Mouse (Mus musculus) effector memory CD4-positive, alpha-beta T cell, adult 5 months (primary cell): ENCODE measurements around the gene Farsa. TPM values are rescaled to one million over a fixed set of nuclear protein-coding genes. Genes with fewer than 3 reads are reported as not detected.

Experiments used
- polyA plus RNA-seq: library from polyadenylated mRNA; unstranded; fragments of 100-300 nt; shearing (Covaris generic); gene quantifications from one replicate; pipeline ENCODE4 v1.2.1, GENCODE M21; 2017

Gene Farsa
- 59.5 TPM for polyA plus RNA-seq

DNA sequence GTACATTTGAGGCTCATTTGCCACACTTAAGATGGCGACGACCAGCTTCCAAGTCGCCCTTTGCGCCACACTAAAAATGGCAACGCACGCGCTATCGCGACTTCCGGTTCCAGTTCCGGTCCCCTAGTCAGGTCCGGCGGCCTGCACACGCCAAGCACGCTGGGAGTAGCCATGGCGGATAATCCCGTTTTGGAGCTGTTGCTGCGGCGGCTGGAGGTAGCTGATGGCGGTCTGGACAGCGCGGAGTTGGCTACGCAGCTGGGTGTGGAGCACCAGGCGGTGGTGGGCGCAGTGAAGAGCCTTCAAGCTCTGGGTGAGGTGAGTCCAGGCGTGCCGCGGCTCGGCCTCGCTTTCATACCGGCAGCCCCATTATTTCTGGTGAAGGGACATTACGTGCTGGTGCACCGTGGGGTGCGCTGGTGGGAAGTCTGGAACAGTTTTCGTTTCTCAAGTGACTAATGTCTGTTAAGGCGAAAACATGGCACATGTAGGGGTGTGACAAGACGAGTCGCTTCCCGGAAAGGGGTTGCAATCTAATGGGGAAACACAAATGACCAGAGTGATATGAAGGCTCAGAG lies at the start of gene Farsa:
TSS of gene Farsa (plus strand) at position 126 of the 578 bp plus-strand sequence.

DNA sequence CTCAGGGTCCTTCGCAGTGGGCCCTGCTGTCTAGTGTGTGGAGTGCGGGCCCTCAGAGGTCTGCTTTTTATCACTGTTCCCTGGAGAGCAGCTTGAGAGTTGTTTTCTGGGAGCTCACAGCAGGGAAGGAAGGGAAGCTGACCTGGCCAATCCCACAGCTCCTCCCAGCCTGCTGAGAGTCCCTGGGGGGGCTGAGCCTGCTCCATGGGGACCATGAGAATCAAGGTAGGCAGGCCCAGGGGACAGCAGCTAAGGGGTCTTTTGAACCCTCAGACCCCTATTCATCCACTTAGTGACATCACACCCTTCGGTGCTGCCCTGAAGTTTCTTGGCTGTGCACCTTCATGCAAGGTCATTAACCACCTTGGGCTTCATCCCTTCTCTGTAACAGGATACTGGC lies 34.1 kb upstream of the Farsa start, which contains the start of gene Dand5:
TSS of gene Dand5 (minus strand) at position 101 of the 400 bp plus-strand sequence.

DNA sequence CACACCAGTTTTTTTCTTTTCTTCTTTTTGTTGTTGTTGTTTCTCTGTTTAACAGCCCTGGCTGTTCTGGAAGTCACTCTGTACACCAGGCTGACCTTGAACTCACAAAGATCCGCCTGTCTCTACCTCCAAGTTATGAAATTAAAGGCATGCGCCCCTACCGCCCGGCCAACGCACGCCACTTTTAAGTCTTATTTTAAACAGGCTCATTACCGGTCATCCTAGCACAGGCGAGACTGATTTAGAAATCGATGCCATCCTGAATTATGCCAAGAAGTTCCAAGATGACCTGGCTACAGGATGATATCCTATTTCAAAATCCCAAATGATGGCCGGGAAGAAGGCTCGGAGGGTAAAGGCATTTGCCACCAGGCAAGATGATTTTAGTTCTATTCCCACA lies 25.3 kb upstream of the Farsa start, which contains the start of gene Gadd45gip1:
TSS of gene Gadd45gip1 (plus strand) at position 33 of the 400 bp plus-strand sequence.

DNA sequence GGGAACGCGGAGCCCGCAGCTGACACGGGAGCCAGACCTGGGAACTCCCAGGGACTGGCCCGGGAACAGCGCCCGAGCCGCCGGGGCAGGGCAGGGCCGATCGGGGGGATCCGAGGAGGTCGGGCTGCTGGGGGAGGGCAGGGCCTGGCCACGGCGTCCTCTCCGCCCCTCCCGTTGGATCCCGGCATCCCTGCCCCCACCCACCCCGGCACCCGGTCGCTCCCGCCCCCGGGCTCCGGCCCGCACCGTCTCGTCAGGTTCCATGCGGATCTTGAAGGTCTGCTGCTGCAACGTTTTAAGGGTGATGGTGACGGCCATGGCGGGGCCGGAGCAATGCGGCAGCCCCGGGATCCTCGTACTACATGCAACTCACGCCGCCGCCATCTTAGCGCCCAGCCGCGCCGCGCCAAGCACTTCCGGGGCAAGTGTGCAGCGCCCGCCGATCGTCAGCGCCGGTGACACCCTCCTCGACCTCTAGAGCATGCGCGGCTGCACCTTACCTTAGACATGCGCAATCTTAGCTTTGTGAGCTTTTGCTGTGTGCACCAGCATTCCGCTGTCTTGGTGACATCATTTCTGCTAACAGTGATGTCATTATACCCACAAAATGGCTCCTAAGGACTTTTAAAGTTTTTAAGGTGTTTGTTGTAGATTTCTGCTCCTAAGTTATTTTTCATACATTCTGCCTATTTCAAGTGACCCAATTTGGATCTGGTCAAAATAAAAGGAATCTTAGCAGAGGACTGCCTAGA lies 16.4 kb upstream of the Farsa start, which contains the start of gene Rad23a:
TSS of gene Rad23a (minus strand) at position 418 of the 752 bp plus-strand sequence.

DNA sequence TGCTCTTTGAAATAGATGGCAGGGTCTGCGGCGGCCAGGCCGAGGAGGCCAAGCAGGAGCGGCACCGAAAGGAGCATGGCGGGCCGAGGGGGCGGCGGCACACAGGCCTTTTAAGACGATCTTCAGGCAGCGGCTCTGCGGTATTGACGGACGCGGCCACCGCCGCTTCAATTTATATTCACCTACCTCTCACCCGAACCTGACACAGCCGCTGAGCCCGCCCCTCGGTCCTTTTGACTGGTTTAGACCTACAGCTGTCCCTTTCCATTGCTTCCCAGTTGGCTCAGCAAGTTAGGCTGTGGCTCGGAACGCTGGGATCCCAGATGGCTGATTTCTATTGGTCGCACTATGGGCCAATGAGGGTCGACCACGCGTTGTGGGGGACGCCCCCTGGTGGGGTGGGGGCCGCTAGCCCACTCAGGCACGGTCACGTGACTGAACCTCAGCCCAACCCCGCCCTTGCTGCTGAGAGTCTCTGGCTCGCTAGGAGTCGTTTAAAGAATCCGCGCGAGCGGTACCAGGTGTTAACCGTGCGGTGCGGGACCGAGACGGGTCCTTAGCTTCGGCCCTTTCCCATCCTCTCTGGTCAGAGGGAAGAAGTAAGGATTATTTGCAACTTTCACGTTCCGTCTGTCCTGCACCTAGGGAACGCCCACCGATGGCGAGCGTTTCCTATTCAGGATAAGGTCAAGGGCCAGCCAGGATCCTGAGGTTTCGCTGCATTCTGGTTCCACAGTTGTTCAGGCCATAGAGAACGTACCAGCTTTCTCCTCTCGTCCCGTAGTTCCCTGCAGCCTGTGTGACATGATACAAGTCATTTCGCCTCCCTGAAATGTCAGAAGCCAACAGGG lies 9.8 kb upstream of the Farsa start, which contains the start of gene Calr:
TSS of gene Calr (minus strand) at position 213 of the 851 bp plus-strand sequence.

DNA sequence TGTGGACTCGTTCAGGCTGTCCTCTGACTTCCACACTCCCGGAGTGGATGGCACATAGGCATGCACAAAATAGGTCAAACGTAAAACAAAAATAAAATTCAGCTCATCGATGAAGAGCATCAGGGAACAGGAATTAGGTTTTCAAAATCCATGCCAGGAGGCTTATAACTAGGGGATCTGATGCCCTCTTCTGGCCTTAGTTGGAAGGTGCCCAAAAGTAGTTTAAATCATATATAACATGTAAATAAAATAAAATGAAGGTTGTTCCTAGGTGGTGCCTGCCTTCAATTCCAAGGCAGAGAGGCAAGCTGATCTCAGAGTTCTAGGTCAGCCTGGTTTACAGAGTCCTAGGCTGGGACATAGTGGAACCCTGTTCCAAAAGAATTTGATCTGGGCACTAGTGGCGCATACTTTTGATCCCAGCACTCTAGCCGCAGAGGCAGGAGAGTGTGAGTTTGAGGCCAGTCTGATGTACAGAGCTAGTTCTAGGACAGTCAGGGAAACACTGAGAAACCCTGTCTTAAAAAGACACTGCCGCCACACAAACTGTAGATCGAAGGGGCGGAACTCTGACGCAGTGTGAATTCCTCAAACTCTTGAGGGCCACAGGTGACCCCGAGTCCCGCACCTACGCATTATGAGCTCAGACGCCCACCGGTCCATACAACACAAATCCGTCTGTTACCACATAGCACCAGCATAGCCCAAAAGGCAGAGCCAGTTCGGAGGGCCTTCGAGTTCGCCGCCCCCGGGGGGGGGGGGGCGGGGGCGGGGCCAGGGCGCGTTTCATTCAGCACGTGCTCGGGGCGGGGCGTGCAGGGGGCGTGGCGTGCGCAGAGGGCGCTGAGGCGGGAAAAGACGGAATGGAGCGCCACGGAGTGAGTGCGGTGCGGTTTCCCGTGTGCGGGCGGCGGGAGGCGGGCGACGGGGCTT lies 14.9 kb downstream of the Farsa start, which contains the start of gene Syce2:
TSS of gene Syce2 (plus strand) at position 736 of the 933 bp plus-strand sequence.

DNA sequence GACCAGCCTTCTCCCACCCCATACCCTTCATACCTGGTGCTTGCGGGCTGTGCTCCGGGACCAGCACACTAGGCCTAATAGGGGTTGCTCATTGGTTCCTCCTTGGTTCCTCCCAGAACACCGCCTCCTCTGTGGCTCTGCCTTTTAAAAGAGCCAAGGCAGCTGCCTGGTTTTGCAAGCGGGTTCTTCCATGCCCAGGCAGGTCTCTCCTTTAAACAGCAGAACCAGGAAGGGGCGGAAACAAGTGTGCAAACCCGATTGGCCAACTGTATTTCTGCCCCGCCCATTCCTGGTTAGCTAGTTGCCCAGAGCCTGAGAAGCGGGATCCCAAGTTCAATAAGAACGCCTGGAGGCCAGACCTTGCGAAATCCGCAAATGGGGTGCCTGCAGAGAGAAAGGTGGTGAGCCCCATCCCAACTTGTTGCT lies 36.9 kb downstream of the Farsa start, which contains the start of gene Gcdh:
TSS of gene Gcdh (minus strand) at position 213 of the 426 bp plus-strand sequence.

DNA sequence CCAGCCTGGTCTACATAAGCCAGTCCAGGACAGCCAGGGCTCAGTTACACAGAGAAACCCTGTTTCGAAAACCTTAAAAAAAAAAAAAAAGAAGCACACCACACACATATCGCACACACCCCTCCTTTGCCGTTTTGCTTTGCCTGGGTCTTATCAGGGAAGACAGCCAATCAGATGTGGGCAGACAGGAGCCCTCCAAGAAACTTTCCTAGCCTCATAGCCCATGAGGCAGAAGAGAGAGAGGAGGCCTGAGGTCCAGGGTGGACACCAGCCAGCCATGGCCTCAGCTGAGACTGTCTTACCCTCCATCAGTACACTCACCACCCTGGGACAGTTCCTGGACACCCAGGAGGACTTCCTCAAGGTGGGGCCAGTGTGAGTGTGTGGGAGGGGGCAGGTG lies 45.0 kb downstream of the Farsa start, which contains the start of gene Klf1:
TSS of gene Klf1 (plus strand) at position 177 of the 400 bp plus-strand sequence.

DNA sequence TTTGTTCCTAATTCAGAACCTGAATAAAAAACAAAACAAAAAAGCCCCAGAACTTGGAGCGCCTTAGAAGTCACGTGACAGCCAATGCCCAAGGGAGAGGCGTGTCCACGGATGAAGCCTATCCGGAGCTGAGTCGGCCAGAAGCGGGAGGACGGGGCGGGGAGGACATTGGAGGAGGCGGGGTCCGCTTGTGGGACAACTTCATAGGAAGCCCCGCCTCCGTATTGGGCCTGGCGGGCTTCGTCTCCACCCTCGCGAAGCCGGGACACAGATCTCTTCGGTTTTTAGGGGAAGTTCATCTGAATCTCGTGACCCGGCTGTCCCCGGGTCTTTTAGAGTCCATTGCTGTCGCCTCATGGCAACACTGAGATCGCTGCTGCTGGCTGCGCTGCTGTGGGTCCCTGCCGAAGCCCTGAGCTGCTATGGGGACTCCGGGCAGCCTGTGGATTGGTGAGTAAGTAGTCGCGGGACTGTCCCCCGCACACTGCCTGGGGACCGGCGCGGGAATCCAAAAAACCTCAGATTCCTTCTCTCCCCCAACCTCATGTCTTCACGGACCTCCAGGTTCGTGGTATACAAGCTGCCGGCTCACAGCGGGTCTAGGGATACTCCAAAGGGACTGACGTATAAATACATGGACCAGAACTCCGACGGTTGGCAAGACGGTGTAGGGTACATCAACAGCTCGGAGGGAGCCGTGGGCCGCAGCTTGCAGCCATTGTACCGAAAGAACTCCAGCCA lies 51.8 kb downstream of the Farsa start, which contains the start of gene Dnase2a:
TSS of gene Dnase2a (plus strand) at position 140 of the 741 bp plus-strand sequence.

Other genes with a start within 250 kb of the Farsa start
- gene Ier2, start 194.1 kb upstream of the Farsa start, polyA plus RNA-seq, result 759 TPM
- gene Trmt1, start 170.7 kb upstream of the Farsa start, polyA plus RNA-seq, result 51.7 TPM
- 16.8 TPM for gene Nacc1, start 169.1 kb upstream of the Farsa start, polyA plus RNA-seq
- not detected for gene Lyl1, start 155.5 kb upstream of the Farsa start, polyA plus RNA-seq
- gene G430095P16Rik, start 134.0 kb upstream of the Farsa start, polyA plus RNA-seq, result 8.6 TPM
- gene Nfix, start 56.6 kb upstream of the Farsa start, polyA plus RNA-seq, result 12.2 TPM
- gene Dand5, start 34.2 kb upstream of the Farsa start, polyA plus RNA-seq, result 3.3 TPM
- 19.6 TPM for gene Gadd45gip1, start 25.5 kb upstream of the Farsa start, polyA plus RNA-seq
- 113 TPM for gene Rad23a, start 16.3 kb upstream of the Farsa start, polyA plus RNA-seq
- gene Calr, start 10.1 kb upstream of the Farsa start, polyA plus RNA-seq, result 547 TPM
- gene Syce2, start 15.1 kb downstream of the Farsa start, polyA plus RNA-seq, result 5.3 TPM
- gene Gcdh, start 36.9 kb downstream of the Farsa start, polyA plus RNA-seq, result 22.4 TPM
- gene Klf1, start 44.9 kb downstream of the Farsa start, polyA plus RNA-seq, result 0.57 TPM
- 5.6 TPM for gene Dnase2a, start 51.6 kb downstream of the Farsa start, polyA plus RNA-seq
- 0.24 TPM for gene Mast1, start 80.4 kb downstream of the Farsa start, polyA plus RNA-seq
- gene Rtbdn, start 90.0 kb downstream of the Farsa start, polyA plus RNA-seq, result not detected
- gene Gm49661, start 112.4 kb downstream of the Farsa start, polyA plus RNA-seq, result not detected
- gene Prdx2, start 112.6 kb downstream of the Farsa start, polyA plus RNA-seq, result 110 TPM
- gene Rnaseh2a, start 112.8 kb downstream of the Farsa start, polyA plus RNA-seq, result 59.4 TPM
- gene Junb, start 121.7 kb downstream of the Farsa start, polyA plus RNA-seq, result 7,373 TPM
- gene Hook2, start 133.6 kb downstream of the Farsa start, polyA plus RNA-seq, result 17.9 TPM
- not detected for gene Best2, start 157.5 kb downstream of the Farsa start, polyA plus RNA-seq
- 29.1 TPM for gene Asna1, start 168.3 kb downstream of the Farsa start, polyA plus RNA-seq
- gene Trir, start 169.8 kb downstream of the Farsa start, polyA plus RNA-seq, result 198 TPM
- 25.2 TPM for gene Tnpo2, start 179.9 kb downstream of the Farsa start, polyA plus RNA-seq
- gene Fbxw9, start 203.1 kb downstream of the Farsa start, polyA plus RNA-seq, result 6.5 TPM
- gene Gm5741, start 211.0 kb downstream of the Farsa start, polyA plus RNA-seq, result not detected
- gene Dhps, start 214.8 kb downstream of the Farsa start, polyA plus RNA-seq, result 89.1 TPM
- gene Wdr83os, start 223.8 kb downstream of the Farsa start, polyA plus RNA-seq, result 134 TPM
- gene Wdr83, start 224.3 kb downstream of the Farsa start, polyA plus RNA-seq, result 18.9 TPM
- gene Man2b1, start 226.3 kb downstream of the Farsa start, polyA plus RNA-seq, result 93.4 TPM